Mouse (Mus musculus) bone marrow macrophage, adult 2 months (primary cell): ENCODE data around the gene Nfe2l2. TPM values are rescaled to one million over a fixed set of nuclear protein-coding genes. Genes with fewer than 3 reads are reported as not detected.
A peak's percentile ranks its signal among the peaks of the same experiment; 100 is the strongest.

Experiments
- H3K27ac ChIP-seq: 2 replicates; pipeline ENCODE4 v1.5.1; 2012; ENCODE audit warnings: low read depth, low read length; ENCODE audit not compliant: insufficient read depth
- H3K4me1 ChIP-seq: 2 replicates; pipeline ENCODE4 v1.6.1; 2012; ENCODE audit warnings: low read length; ENCODE audit not compliant: control insufficient read depth, insufficient read depth
- H3K4me3 ChIP-seq: 2 replicates; pipeline ENCODE4 v1.5.1; 2012; ENCODE audit warnings: mild to moderate bottlenecking, low read length, moderate library complexity; ENCODE audit not compliant: insufficient read depth
- CTCF ChIP-seq: IDR thresholded peaks from 2 replicates; pipeline ENCODE4 v1.5.1; 2012; ENCODE audit warnings: low read depth, mild to moderate bottlenecking, low read length, moderate library complexity
- POLR2A ChIP-seq: IDR thresholded peaks from 2 replicates; pipeline ENCODE4 v1.6.1; 2012; ENCODE audit warnings: mild to moderate bottlenecking, low read depth, low read length, borderline replicate concordance
- polyA plus RNA-seq: library from polyadenylated mRNA; stranded (reverse); fragments of >200 nt; gene quantifications from 2 replicates; pipeline ENCODE4 v1.2.4, GENCODE M21; 2012; ENCODE audit not compliant: missing spikeins, insufficient read depth, insufficient read length

Nfe2l2 gene
- 266 and 269 TPM in 2 replicates for polyA plus RNA-seq

- H3K4me3 ChIP-seq, result peak within 1 kb of the TSS; percentile 99
- H3K4me1 ChIP-seq, result peaks cover 18% of the 10 kb centered on the region
- H3K27ac ChIP-seq, result peak within 1 kb of the TSS; percentile 97
- TF ChIP-seq POLR2A (peak; percentile 96), CTCF (no peak)
Measured at GRCm38 (mm10) chr2:75704234-75705161, at the start of gene Nfe2l2. Nfe2l2 (minus strand) TSS chr2:75704641.

GRCm38 (mm10) chr2:75752306-75753175 is 48.1 kb upstream of the Nfe2l2 start:
- peaks cover 19% of the 10 kb centered on the region for H3K4me1 ChIP-seq
- H3K4me3 ChIP-seq, result no peak overlapping the region
- TF ChIP-seq CTCF (no peak), POLR2A (no peak)
- no peak overlapping the region for H3K27ac ChIP-seq

GRCm38 (mm10) chr2:75751896-75752295 is 47.5 kb upstream of the Nfe2l2 start:
- TF ChIP-seq POLR2A, result no peak
- TF ChIP-seq CTCF, result no peak
- no peak overlapping the region for H3K27ac ChIP-seq

GRCm38 (mm10) chr2:75750869-75751268 is 46.4 kb upstream of the Nfe2l2 start:
- TF ChIP-seq CTCF, result no peak
- no peak for TF ChIP-seq POLR2A
- no peak overlapping the region for H3K27ac ChIP-seq
- H3K4me1 ChIP-seq, result peaks cover 6% of the 10 kb centered on the region
- no peak overlapping the region for H3K4me3 ChIP-seq

More at GRCm38 (mm10) chr2:75751896-75752295, 47.5 kb upstream of the Nfe2l2 start:
- H3K4me1 ChIP-seq, result peaks cover 16% of the 10 kb centered on the region
- H3K4me3 ChIP-seq, result no peak overlapping the region

- Histone ChIP-seq H3K4me1 (peaks cover 5% of the 10 kb centered on the region), H3K27ac (no peak overlapping the region), H3K4me3 (no peak overlapping the region)
- TF ChIP-seq CTCF, result no peak
- no peak for TF ChIP-seq POLR2A
Measured at GRCm38 (mm10) chr2:75750043-75750718, 45.7 kb upstream of the Nfe2l2 start.

GRCm38 (mm10) chr2:75748841-75749240 is 44.4 kb upstream of the Nfe2l2 start:
- Histone ChIP-seq H3K4me3 (no peak overlapping the region), H3K4me1 (no peaks in the 10 kb centered on the region; the same call in 1 of the 2 replicates), H3K27ac (no peak overlapping the region)
- TF ChIP-seq CTCF (no peak), POLR2A (no peak)

- no peak overlapping the region for H3K4me3 ChIP-seq
- TF ChIP-seq POLR2A, result no peak
- no peak for TF ChIP-seq CTCF
- H3K4me1 ChIP-seq, result peaks cover 41% of the 10 kb centered on the region
- H3K27ac ChIP-seq, result no peak overlapping the region
Measured at GRCm38 (mm10) chr2:75737006-75737503, 32.6 kb upstream of the Nfe2l2 start.

GRCm38 (mm10) chr2:75734196-75734865 is 29.9 kb upstream of the Nfe2l2 start:
- peaks cover 62% of the 10 kb centered on the region for H3K4me1 ChIP-seq
- TF ChIP-seq POLR2A (no peak), CTCF (no peak)
- no peak overlapping the region for H3K4me3 ChIP-seq
- H3K27ac ChIP-seq, result peak overlapping the region; percentile 93
